Mouse (Mus musculus) CH12.LX (cell line): ENCODE data around the gene Ano8. TPM values are rescaled to one million over a fixed set of nuclear protein-coding genes. Genes with fewer than 3 reads are reported as not detected.
A peak's percentile ranks its signal among the peaks of the same experiment; 100 is the strongest.

Experiments used
- DNase-seq: peaks from one replicate; pipeline ENCODE4 v3.0.0-alpha.2; 2013; ENCODE audit errors: extremely low read depth
- H3K27ac ChIP-seq: 2 replicates; pipeline ENCODE4 v1.5.1; 2012; ENCODE audit warnings: low read depth, mild to moderate bottlenecking, control low read depth, moderate library complexity; ENCODE audit not compliant: insufficient read depth
- H3K27me3 ChIP-seq: replicated peaks from 2 replicates; pipeline ENCODE3; 2012; ENCODE audit warnings: inconsistent platforms
- H3K36me3 ChIP-seq, 2 experiments: replicated peaks in 1 of 2; 2 replicates each; pipeline versions ENCODE3 to v1.6.1; 2012; ENCODE audit warnings: inconsistent platforms in 1 of 2, low read length in 1 of 2, mild to moderate bottlenecking in 1 of 2, mixed read lengths in 1 of 2, moderate library complexity in 1 of 2; ENCODE audit not compliant: control insufficient read depth in 1 of 2, insufficient read depth in 1 of 2
- H3K4me1 ChIP-seq, 2 experiments: 2 replicates each; pipeline ENCODE4 v1.6.1; 2012; ENCODE audit warnings: inconsistent platforms in 1 of 2, moderate library complexity in 1 of 2; ENCODE audit not compliant: insufficient read depth in 2 of 2, control insufficient read depth in 1 of 2
- H3K4me2 ChIP-seq: 2 replicates; pipeline ENCODE4 v1.6.1; 2012; ENCODE audit warnings: low read depth, mild to moderate bottlenecking, control low read depth; ENCODE audit not compliant: poor library complexity, insufficient read depth, severe bottlenecking
- H3K4me3 ChIP-seq, 3 experiments: fragments of 150-350 bp in 1 of 3; sonication (generic) in 1 of 3; replicated peaks in 1 of 3; 2 replicates each; pipeline versions ENCODE3 to v1.5.1; 2011 to 2012; ENCODE audit warnings: low read depth in 2 of 3, low read length in 2 of 3, mild to moderate bottlenecking in 2 of 3, moderate library complexity in 2 of 3, control low read depth in 1 of 3, improper control_type of control experiment in 1 of 3, inconsistent platforms in 1 of 3, mixed read lengths in 1 of 3; ENCODE audit not compliant: poor library complexity in 1 of 3
- H3K79me2 ChIP-seq: replicated peaks from 2 replicates; pipeline ENCODE4 v1.6.1; 2012; ENCODE audit warnings: mild to moderate bottlenecking, moderate library complexity; ENCODE audit not compliant: control insufficient read depth, poor library complexity, insufficient read depth, severe bottlenecking; ENCODE audit errors: extremely low read depth
- H3K9ac ChIP-seq: 2 replicates; pipeline ENCODE4 v1.6.1; 2012; ENCODE audit warnings: low read depth, mild to moderate bottlenecking, control low read depth, moderate library complexity; ENCODE audit not compliant: insufficient read depth
- H3K9me3 ChIP-seq: replicated peaks from 2 replicates; pipeline ENCODE3; 2012; ENCODE audit warnings: low read length, inconsistent platforms, mixed read lengths
- BHLHE40 ChIP-seq: IDR thresholded peaks from 2 replicates; pipeline ENCODE4 v1.6.1; 2011; ENCODE audit warnings: mild to moderate bottlenecking, low read depth, low read length, improper control_type of control experiment
- CTCF ChIP-seq, 2 experiments: IDR thresholded peaks in 1 of 2; conservative IDR thresholded peaks in 1 of 2; 2 replicates each; pipeline ENCODE4 v1.5.1; 2011 to 2012; ENCODE audit warnings: low read depth in 2 of 2, low read length in 2 of 2, improper control_type of control experiment in 1 of 2, inconsistent platforms in 1 of 2, mild to moderate bottlenecking in 1 of 2, moderate library complexity in 1 of 2
- E2F4 ChIP-seq: IDR thresholded peaks from 2 replicates; pipeline ENCODE4 v1.6.1; 2011; ENCODE audit warnings: low read depth, low read length, improper control_type of control experiment; ENCODE audit not compliant: insufficient replicate concordance
- EP300 ChIP-seq: IDR thresholded peaks from 2 replicates; pipeline ENCODE4 v1.6.1; 2011; ENCODE audit warnings: low read length, improper control_type of control experiment
- ETS1 ChIP-seq: conservative IDR thresholded peaks from 2 replicates; pipeline ENCODE4 v1.6.1; 2012; ENCODE audit warnings: low read depth, mild to moderate bottlenecking, inconsistent platforms, low read length, improper control_type of control experiment, moderate library complexity
- GABPA ChIP-seq: IDR thresholded peaks from 2 replicates; pipeline ENCODE4 v1.6.1; 2012; ENCODE audit warnings: low read depth, low read length, improper control_type of control experiment, inconsistent platforms; ENCODE audit not compliant: insufficient replicate concordance
- IRF4 ChIP-seq: IDR thresholded peaks from 2 replicates; pipeline ENCODE4 v1.6.1; 2014; ENCODE audit warnings: low read depth, mild to moderate bottlenecking, inconsistent platforms, low read length, improper control_type of control experiment
- KAT2A ChIP-seq: IDR thresholded peaks from 2 replicates; pipeline ENCODE4 v1.6.1; 2012; ENCODE audit warnings: low read length, improper control_type of control experiment, inconsistent platforms; ENCODE audit not compliant: insufficient replicate concordance
- MAZ ChIP-seq: IDR thresholded peaks from 2 replicates; pipeline ENCODE4 v1.6.1; 2012; ENCODE audit warnings: low read depth, mild to moderate bottlenecking, inconsistent platforms, low read length, improper control_type of control experiment, moderate library complexity
- MXI1 ChIP-seq: IDR thresholded peaks from 2 replicates; pipeline ENCODE4 v1.6.1; 2011; ENCODE audit warnings: mild to moderate bottlenecking, low read depth, low read length, improper control_type of control experiment
- MYC ChIP-seq: IDR thresholded peaks from 2 replicates; pipeline ENCODE4 v1.6.1; 2011; ENCODE audit warnings: low read depth, mild to moderate bottlenecking, improper control_type of control experiment, low read length
- NRF1 ChIP-seq: IDR thresholded peaks from 2 replicates; pipeline ENCODE4 v1.6.1; 2014; ENCODE audit warnings: low read depth, mild to moderate bottlenecking, inconsistent platforms, low read length, improper control_type of control experiment, moderate library complexity
- PAX5 ChIP-seq: IDR thresholded peaks from 2 replicates; pipeline ENCODE4 v1.6.1; 2012; ENCODE audit warnings: low read length, inconsistent platforms, mixed read lengths
- POLR2AphosphoS2 ChIP-seq: IDR thresholded peaks from 2 replicates; pipeline ENCODE4 v1.6.1; 2011; ENCODE audit warnings: low read depth, low read length, improper control_type of control experiment
- RAD21 ChIP-seq: IDR thresholded peaks from 2 replicates; pipeline ENCODE4 v1.6.1; 2011; ENCODE audit warnings: low read depth, mild to moderate bottlenecking, low read length, improper control_type of control experiment, moderate library complexity
- TBP ChIP-seq: conservative IDR thresholded peaks from 2 replicates; pipeline ENCODE4 v1.6.1; 2011; ENCODE audit warnings: low read depth, low read length, improper control_type of control experiment
- USF2 ChIP-seq: conservative IDR thresholded peaks from 2 replicates; pipeline ENCODE4 v1.6.1; 2011; ENCODE audit warnings: low read depth, low read length, improper control_type of control experiment
- ZKSCAN1 ChIP-seq: IDR thresholded peaks from 2 replicates; pipeline ENCODE4 v1.6.1; 2012; ENCODE audit warnings: low read depth, inconsistent platforms, low read length, improper control_type of control experiment, borderline replicate concordance
- ZMIZ1 ChIP-seq: IDR thresholded peaks from 2 replicates; pipeline ENCODE4 v1.6.1; 2012; ENCODE audit warnings: low read depth, mild to moderate bottlenecking, inconsistent platforms, low read length, improper control_type of control experiment
- dilution Hi-C: fragments of 300-500 bp; cut with MboI; formaldehyde crosslinking; loops from 2 replicates; pipeline ENCODE4 v1.14.3; 2020; ENCODE audit warnings: low sequenced_read_pairs; ENCODE audit not compliant: extremely low pct_unique_long_range_greater_than_20kb, extremely low pct_ligation_motif_present
- in situ Hi-C: fragments of 300-500 bp; cut with MboI; formaldehyde crosslinking; loops from 3 replicates; pipeline ENCODE4 v1.14.3; 2019; ENCODE audit warnings: low sequenced_read_pairs, low pct_ligation_motif_present, low pct_unique_long_range_greater_than_20kb, mixed read lengths
- polyA plus RNA-seq: library from polyadenylated mRNA; unstranded; fragments of >175 nt; gene quantifications from 2 replicates; pipeline ENCODE4 v1.2.1, GENCODE M21; 2012; ENCODE audit warnings: low read depth; ENCODE audit not compliant: insufficient read length
- total RNA-seq, 2 experiments: library from RNA; depleted of rRNA; stranded (reverse); fragments of 300-350 nt in 1 of 2; fragments of >200 nt in 1 of 2; gene quantifications; 2 replicates each; pipeline ENCODE4 v1.2.3; 2012 to 2014

Ano8 gene
- total and polyA plus RNA-seq, 3 experiments = 1.8 to 6.7 (median 1.9) TPM

GRCm38 (mm10) chr8:71472601-71473386, 13.0 kb downstream of the Ano8 start:
- H3K4me1 ChIP-seq = peaks cover 17 to 28% of the 10 kb centered on the region in 2 experiments
- in situ Hi-C loops (no loop called here), dilution Hi-C loops (no loop called here)
- H3K9ac ChIP-seq = no peak overlapping the region
- DNase-seq = no peak
- no peak overlapping the region for H3K4me3 ChIP-seq
- H3K27me3 ChIP-seq = no peaks in the 10 kb centered on the region
- H3K79me2 ChIP-seq = peaks cover 26% of the 10 kb centered on the region
- H3K27ac ChIP-seq = no peak overlapping the region
- TF ChIP-seq BHLHE40 (no peak), CTCF (conservative IDR thresholded peaks at IDR 0.05 in 1 of 2, IDR thresholded peaks at IDR 0.05 in 1 of 2; ENCODE audit: low read depth in 2 of 2, low read length in 2 of 2) (peak in 1 of 2 experiments; percentile 38; a peak in 2 of 4 replicates)
- TF ChIP-seq, all 38 proteins: peak for 1
- no peak overlapping the region for H3K4me2 ChIP-seq
- no peaks in the 10 kb centered on the region for H3K9me3 ChIP-seq
- peaks cover 49 to 57% of the 10 kb centered on the region in 2 experiments for H3K36me3 ChIP-seq

- in situ Hi-C loops (no loop called here), dilution Hi-C loops (no loop called here)
- Histone ChIP-seq H3K27ac (no peak overlapping the region), H3K9ac (no peak overlapping the region), H3K4me1 (peaks cover 11 to 20% of the 10 kb centered on the region in 2 experiments), H3K9me3 (no peaks in the 10 kb centered on the region), H3K79me2 (peaks cover 26% of the 10 kb centered on the region), H3K4me3 (no peak overlapping the region), H3K4me2 (no peak overlapping the region), H3K27me3 (no peaks in the 10 kb centered on the region), H3K36me3 (peaks cover 49 to 64% of the 10 kb centered on the region in 2 experiments)
- DNase-seq = no peak
- TF ChIP-seq POLR2AphosphoS2 = no peak
- TF ChIP-seq RAD21 = no peak
- no peak for TF ChIP-seq MAZ
- TF ChIP-seq ZKSCAN1 = no peak
- TF ChIP-seq TBP = no peak
- TF ChIP-seq MXI1 = no peak
- no peak for TF ChIP-seq GABPA
- TF ChIP-seq ZMIZ1 = no peak
- TF ChIP-seq PAX5 = no peak
- TF ChIP-seq NRF1 = no peak
- TF ChIP-seq EP300 = no peak
- TF ChIP-seq IRF4 = no peak
- TF ChIP-seq BHLHE40 = no peak
- no peak for TF ChIP-seq MYC
- TF ChIP-seq ETS1 = no peak
- TF ChIP-seq E2F4 = no peak
- no peak for TF ChIP-seq USF2
- TF ChIP-seq KAT2A = no peak
These were observed 13.9 kb downstream of the Ano8 start for GRCm38 (mm10) chr8:71471861-71472260.
